Mouse (Mus musculus) ovary, postnatal 10 days (tissue): ENCODE results near the gene Scarb2.

Experiments
- DNase-seq: peaks from one replicate; pipeline ENCODE4 v3.0.0; 2022; ENCODE audit warnings: low spot score

The Scarb2 gene

GRCm38 (mm10) chr5:92493423-92493822 lies 13.2 kb downstream of the Scarb2 start:
- DNase-seq: no peak

DNA sequence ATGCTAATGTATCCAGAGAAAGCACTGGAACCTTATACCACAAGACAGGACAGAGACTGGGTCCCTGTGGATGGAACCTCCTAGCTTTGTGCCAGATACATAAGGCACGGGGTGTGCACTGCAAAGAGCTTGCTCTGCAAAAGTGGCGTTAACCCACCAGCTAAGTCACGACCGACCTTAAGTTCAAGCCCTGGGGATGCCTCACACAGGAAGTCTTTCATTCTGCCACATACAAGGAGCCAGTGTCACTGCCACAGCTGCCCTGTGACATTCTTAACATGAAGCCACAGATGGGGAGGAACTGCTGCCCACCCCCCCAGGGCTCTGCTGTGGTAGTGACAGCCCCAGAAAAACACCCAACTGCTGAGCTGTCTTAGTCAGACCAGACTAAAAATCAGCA lies 15.9 kb downstream of the Scarb2 start:
- DNase-seq: no peak

DNA sequence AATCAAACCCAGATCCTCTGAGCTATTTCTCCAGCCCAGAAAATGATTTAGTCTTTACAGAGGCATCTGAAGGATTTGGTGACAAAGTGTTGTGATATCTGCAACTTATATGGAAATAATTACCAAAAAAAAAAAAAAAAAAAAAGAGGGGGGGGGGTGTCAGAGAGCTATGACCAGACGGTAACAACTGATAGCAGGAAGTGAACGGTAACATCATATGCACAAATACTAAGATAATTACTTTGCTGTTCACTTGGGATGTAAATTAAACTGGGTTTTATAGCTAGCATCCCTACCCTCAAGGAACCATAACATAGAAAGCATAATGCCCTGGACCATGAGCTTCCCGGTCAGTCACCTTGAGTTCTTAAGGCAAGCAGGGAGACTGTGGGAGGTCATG lies 16.3 kb downstream of the Scarb2 start:
- no peak for DNase-seq

DNA sequence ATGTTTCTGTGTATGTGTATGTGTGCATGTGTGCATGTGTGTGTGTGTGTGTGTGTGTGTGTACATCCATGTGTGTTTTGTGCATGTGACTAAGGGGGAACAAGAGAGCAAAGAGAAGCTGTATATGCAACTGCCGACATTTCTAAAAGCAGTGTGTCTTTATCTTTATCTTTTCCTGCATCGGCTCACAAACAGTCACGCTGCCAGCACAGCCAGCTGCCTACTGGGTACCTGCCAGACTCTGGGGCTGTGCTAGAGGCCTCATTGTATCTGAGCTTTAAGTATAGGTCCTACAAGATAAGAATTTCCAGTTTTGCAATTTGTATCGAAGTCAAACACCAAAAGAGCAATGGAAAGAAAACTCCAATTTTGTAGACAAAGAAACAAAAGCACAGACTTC lies 17.1 kb downstream of the Scarb2 start:
- DNase-seq: no peak

GRCm38 (mm10) chr5:92488961-92489360 lies 17.7 kb downstream of the Scarb2 start:
- no peak for DNase-seq

DNA sequence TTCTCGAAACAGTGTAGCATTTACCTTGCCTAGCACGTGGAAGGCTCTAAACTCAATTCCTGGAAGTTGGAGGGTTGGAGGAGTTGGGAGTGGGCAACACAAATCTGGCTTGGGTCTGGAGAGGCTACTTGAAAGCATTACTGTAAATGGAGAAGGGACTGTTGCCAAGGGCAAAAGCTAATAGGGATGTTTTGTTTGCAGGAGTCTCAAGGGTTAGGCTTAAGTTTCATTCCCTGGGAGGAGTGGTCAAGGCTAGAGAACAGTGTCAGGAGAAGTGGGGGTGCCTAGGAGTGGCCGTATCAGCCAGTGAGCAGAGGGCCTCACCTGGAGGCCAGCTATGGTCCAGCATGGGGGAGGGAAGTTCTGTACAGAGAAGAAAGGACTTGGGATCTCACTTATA lies 18.2 kb downstream of the Scarb2 start:
- no peak for DNase-seq

DNA sequence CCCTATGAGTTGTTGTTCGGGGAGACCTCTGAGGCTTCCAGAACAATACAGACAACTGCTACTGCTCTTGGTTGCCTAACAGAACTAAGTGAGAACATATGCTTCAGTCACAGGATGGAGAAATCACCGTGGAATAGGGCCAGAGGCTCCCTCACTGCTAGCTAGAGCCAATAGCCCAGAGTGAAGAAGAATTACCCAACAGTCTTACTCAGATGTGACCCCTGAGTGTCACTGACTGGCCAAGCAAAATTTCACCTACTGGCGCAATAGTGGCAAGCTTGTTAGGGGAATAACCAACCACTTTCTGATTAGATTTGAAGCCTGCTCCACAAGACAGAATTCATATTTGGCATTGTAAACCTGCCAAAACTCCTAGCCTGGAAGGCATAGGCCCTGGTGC lies 19.9 kb downstream of the Scarb2 start:
- DNase-seq: no peak

GRCm38 (mm10) chr5:92484880-92485279 lies 21.8 kb downstream of the Scarb2 start:
- no peak for DNase-seq

DNA sequence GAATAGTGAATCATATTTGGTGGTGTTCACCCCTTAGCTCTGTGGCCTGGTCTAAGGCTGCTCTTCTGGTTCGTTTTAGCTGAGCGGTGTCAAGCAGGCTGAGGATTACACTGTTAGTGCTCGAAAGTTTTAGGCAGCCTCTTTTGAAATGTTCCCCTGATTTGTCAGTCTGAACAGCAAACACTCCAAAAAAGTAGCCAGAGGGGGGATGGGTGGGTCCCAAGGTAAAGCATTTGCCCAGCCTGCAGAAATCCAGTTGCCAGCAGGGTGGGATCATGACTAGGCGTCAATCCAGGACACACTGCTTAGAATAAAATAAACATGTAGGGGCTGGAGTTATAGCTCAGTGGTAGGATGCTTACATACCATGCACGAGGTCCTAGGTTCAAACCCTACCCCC lies 33.8 kb downstream of the Scarb2 start:
- DNase-seq: no peak

DNA sequence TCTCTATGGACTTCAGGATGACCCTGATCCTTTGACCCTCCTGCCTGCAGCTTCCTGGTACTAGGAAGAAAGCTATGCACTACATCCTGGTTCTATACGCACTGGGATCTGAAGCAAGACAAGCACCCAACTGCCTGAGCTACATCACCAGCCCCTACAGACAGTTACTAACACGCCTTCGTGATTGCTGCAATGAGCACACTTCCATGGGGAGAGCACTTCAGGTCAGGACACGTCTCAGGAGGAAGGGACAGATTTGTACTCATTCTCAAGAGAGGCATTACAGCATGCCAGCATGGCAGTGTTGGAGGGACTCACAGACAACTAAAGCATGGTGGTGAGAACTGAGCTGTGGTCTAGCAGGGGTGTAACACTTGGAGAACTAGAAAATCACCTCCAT lies 35.1 kb downstream of the Scarb2 start:
- no peak for DNase-seq

- no peak for DNase-seq
Observed at GRCm38 (mm10) chr5:92469201-92470130, 37.2 kb downstream of the Scarb2 start.

DNA sequence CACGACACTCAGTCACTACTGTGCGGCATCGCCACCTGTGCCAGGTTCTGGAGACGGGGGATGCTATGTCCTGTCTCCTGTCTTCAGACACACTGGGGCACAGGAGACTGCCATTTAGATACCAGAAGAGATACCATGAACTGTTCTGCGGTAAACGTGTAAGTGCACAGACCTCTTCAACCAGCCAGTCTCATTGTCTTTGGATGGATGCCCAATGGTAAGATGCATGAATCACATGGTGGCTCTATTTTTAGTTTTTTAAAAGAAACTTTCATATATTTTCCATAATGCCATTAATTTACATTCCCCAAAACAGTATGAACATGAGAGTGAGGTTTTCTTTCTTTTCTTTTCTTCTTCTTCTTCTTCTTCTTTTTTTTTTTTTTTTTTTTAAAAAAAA lies 38.4 kb downstream of the Scarb2 start:
- DNase-seq: no peak

GRCm38 (mm10) chr5:92467102-92467766 lies 39.4 kb downstream of the Scarb2 start:
- no peak for DNase-seq

- no peak for DNase-seq
Observed at GRCm38 (mm10) chr5:92465511-92465910, 41.1 kb downstream of the Scarb2 start.

GRCm38 (mm10) chr5:92461321-92461720 lies 45.3 kb downstream of the Scarb2 start:
- peak; percentile 33 for DNase-seq

DNA sequence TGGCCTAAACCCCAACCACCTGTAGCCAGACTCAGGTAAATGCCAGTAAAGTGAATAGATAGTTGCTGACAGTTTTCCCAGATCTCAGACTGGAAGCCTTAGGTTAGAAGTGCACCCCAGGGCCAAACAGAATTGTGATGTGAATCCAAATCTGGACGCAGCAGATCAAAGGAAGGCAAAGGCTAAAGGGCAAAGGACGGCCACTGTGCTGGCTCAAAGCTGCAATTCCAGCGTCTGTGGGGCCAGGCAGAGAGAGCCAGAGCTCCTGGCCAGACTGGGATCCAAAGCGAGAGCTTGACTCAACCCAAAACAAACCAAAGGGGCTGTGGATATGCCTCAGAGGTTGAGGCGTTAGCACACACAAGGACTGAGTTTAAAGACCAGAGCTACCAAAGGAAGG lies 47.9 kb downstream of the Scarb2 start:
- DNase-seq: no peak

- DNase-seq: no peak
Observed at GRCm38 (mm10) chr5:92457410-92457809, 49.2 kb downstream of the Scarb2 start.

DNA sequence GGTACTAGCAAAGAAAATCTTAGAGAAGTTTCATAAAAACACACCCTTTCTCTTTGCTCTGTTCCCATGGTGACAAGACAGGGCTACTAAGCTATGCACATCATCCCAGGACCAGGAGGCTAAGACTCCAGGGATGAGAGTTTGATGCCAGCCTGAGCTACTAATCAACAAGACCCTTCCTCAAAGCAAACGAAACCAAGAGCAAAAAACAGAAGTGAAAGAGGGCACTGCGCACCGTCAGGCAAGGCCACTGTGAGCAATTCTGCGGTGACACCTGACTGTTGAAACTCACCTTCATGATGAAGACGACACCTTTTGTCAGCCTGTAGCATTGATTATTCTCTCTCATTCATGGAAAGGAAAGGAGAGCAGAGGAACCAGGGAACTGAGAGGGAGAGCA lies 53.8 kb downstream of the Scarb2 start:
- DNase-seq: no peak

GRCm38 (mm10) chr5:92446736-92447135 lies 59.9 kb downstream of the Scarb2 start:
- no peak for DNase-seq

GRCm38 (mm10) chr5:92445016-92445415 lies 61.6 kb downstream of the Scarb2 start:
- DNase-seq: no peak

GRCm38 (mm10) chr5:92442914-92443313 lies 63.7 kb downstream of the Scarb2 start:
- no peak for DNase-seq

DNA sequence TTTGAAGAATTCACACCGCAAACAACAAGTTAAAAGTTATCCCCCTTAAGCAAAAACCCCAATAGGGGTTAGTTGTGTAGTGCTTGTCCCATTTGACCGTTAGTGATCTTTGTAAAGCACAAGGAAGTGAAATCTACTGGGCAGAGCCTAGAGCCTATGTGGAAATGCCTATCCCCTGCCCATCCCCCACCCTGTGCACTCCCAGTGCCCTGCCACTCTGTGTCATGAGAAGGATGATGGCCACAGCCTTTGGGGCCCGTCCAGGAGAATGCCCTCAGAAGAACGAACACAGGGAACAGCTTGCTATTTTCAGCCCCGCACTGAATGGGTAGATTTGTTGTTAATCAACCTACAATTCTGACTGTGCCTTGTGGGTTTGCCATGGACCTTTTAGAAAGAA lies 65.1 kb downstream of the Scarb2 start:
- no peak for DNase-seq

- DNase-seq: no peak
Observed at GRCm38 (mm10) chr5:92438540-92438939, 68.1 kb downstream of the Scarb2 start.
